Mouse (Mus musculus): ENCODE measurements at regions not wholly inside any gene's neighbourhood (a gene's known extent, or its start where the extent isn't known, plus 50 kb on each side); places are given as distances from the start of the nearest gene placed in this dataset.

- TF ChIP-seq CTCF (IDR thresholded peaks at IDR 0.05; ENCODE audit: extremely low read depth, insufficient read depth, insufficient read length, insufficient replicate concordance) (no peak), POLR2A (IDR thresholded peaks at IDR 0.05; ENCODE audit: low read depth, low read length) (no peak)
These were observed 80.8 kb downstream of the Hes1 start for GRCm38 (mm10) chr16:30144818-30145464.
